Mouse (Mus musculus) midbrain, postnatal 0 days (tissue): ENCODE measurements around the gene Pcbp4. TPM values are rescaled to one million over a fixed set of nuclear protein-coding genes. Genes with fewer than 3 reads are reported as not detected.

Source experiments
- ATAC-seq: fragments of 200-750 bp; cut with Nextera tagmentation; 2 replicates; pipeline ENCODE4 v1.8.0; 2017; ENCODE audit warnings: moderate number of reproducible peaks, mild to moderate bottlenecking, moderate TSS enrichment, moderate library complexity; ENCODE audit not compliant: low FRiP score
- DNase-seq: peaks from one replicate; pipeline ENCODE4 v3.0.0-alpha.2; 2015; ENCODE audit warnings: low spot score
- H3K27ac ChIP-seq: fragments of 300-500 bp; sonication (generic); 2 replicates; pipeline ENCODE4 v1.5.1; 2014; ENCODE audit warnings: low read depth, mild to moderate bottlenecking, low read length, mixed read lengths
- H3K27me3 ChIP-seq: fragments of 300-500 bp; sonication (generic); 2 replicates; pipeline ENCODE4 v1.6.1; 2014; ENCODE audit warnings: low read length, control low read depth, mixed read lengths; ENCODE audit not compliant: insufficient read depth
- H3K36me3 ChIP-seq: fragments of 300-500 bp; sonication (generic); 2 replicates; pipeline ENCODE4 v1.6.1; 2014; ENCODE audit warnings: low read length, control low read depth, mixed read lengths; ENCODE audit not compliant: insufficient read depth
- H3K4me1 ChIP-seq: fragments of 300-500 bp; sonication (generic); 2 replicates; pipeline ENCODE4 v1.6.1; 2014; ENCODE audit warnings: mild to moderate bottlenecking, control low read depth, antibody characterized with exemption, low read length, mixed read lengths; ENCODE audit not compliant: insufficient read depth
- H3K4me2 ChIP-seq: fragments of 300-500 bp; sonication (generic); 2 replicates; pipeline ENCODE4 v1.6.1; 2014; ENCODE audit warnings: low read depth, mild to moderate bottlenecking, low read length, mixed read lengths; ENCODE audit not compliant: poor library complexity, severe bottlenecking
- H3K4me3 ChIP-seq: fragments of 300-500 bp; sonication (generic); 2 replicates; pipeline ENCODE4 v1.5.1; 2014; ENCODE audit warnings: low read depth, mild to moderate bottlenecking, low read length, moderate library complexity
- H3K9ac ChIP-seq: fragments of 300-500 bp; sonication (generic); replicated peaks from 2 replicates; pipeline ENCODE4 v1.6.1; 2014; ENCODE audit warnings: mild to moderate bottlenecking, low read length, moderate library complexity, mixed read lengths; ENCODE audit not compliant: poor library complexity, severe bottlenecking
- H3K9me3 ChIP-seq: fragments of 300-500 bp; sonication (generic); 2 replicates; pipeline ENCODE4 v1.6.1; 2016; ENCODE audit warnings: low read length, control low read depth
- CTCF ChIP-seq: IDR thresholded peaks from 2 replicates; pipeline ENCODE4 v1.5.1; 2016; ENCODE audit warnings: antibody characterized with exemption, mild to moderate bottlenecking
- WGBS: fragments of 180-500 bp; shearing (Covaris S2); extraction: QIAGEN DNeasy Blood & Tissue Kit; methylation state at CpG from one replicate; pipeline ENCODE4 v1.1.7; 2014; 5-methylcytosine and 5-hydroxymethylcytosine counted together
- polyA plus RNA-seq: library from polyadenylated mRNA; unstranded; fragments of >200 nt; fragmentation: Nextera tagmentation; extraction: Ambion mirVana; gene quantifications from 2 replicates; pipeline ENCODE4 v1.2.1, GENCODE M21; 2015
- total RNA-seq: library from RNA; depleted of rRNA; stranded (reverse); fragments of >200 nt; gene quantifications from 2 replicates; pipeline ENCODE4 v1.2.3, GENCODE M21; 2014

Pcbp4 gene
- total and polyA plus RNA-seq, 2 experiments from 2014 or later: 242 to 543 TPM

DNA sequence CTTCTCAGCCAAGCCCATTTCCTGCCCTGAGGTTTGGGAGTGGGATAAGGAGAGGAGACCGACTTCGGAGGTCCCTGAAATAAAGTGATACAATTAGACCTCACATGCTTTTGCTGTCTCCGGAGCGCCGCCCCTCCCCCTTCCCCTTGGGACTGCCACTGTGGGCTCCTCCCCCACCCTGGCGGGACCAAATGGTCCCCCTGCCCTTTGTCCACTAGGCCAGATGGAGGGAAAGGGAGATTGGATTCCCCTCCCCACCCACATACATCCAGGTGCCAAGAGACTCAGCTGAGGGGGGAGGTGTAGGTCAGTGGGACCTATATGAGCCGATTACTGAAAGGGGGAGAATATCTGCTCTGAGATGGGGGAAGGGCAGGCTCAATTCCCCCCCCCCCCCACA, 270 bp upstream of the Pcbp4 start:
- peaks cover 5% of the 10 kb centered on the region; the same call in 1 of the 2 replicates for H3K36me3 ChIP-seq
- H3K4me2 ChIP-seq: peak overlapping the region; percentile 85
- H3K4me1 ChIP-seq: peaks cover 41% of the 10 kb centered on the region
- WGBS: 5% methylated on average over 6 of the region's 7 CpGs
- TF ChIP-seq CTCF: no peak
- H3K27me3 ChIP-seq: no peaks in the 10 kb centered on the region
- peak; percentile 6 for ATAC-seq
- H3K27ac ChIP-seq: peak overlapping the region; percentile 89
- peak; percentile 60 for DNase-seq
- H3K9me3 ChIP-seq: no peaks in the 10 kb centered on the region
- peak overlapping the region; percentile 96 for H3K9ac ChIP-seq
- peak overlapping the region; percentile 65 for H3K4me3 ChIP-seq

DNA sequence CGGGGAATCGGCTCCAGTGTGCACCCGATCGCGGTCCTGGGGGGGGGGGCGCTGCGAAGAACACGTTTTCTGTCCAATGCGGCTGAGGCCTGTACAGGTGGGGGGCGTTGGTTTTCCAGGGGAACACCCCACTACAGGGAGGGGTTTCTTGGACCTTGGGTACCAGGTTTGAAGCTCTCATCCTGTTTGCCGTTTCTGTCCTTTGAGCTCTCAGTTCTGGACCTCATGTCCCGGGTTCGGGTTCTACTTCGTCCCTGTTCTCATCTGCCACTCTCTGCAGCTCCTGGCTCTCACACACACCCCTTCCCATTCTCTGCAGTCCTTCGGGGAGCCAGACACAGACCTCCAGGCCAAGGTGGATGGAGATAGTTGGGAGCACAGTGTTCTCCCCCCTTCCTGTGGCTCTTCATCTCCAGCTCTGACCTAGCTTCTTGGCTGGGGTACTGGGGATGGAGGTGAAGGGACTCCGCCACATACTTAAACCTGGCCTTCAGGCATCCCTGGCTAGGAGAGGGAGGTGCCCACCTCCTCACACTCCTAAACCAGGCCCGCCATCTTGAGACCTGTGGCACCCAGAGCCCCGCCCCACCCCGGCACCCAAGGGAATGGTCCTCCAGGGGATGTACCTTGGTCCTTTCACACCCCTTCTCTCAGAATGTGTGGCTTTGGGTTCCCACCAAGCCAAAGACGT, 1.1 kb downstream of the Pcbp4 start:
- H3K4me3 ChIP-seq: peak overlapping the region; percentile 65
- H3K4me1 ChIP-seq: peaks cover 37% of the 10 kb centered on the region
- 0% methylated on average over 15 of the region's 20 CpGs for WGBS
- no peaks in the 10 kb centered on the region for H3K9me3 ChIP-seq
- H3K4me2 ChIP-seq: peak overlapping the region; percentile 85
- TF ChIP-seq CTCF: no peak
- peak; percentile 50 for DNase-seq
- H3K27me3 ChIP-seq: no peaks in the 10 kb centered on the region
- H3K27ac ChIP-seq: peak overlapping the region; percentile 89
- H3K9ac ChIP-seq: peak overlapping the region; percentile 96
- ATAC-seq: peak; percentile 13; the same call in 1 of the 2 replicates
- H3K36me3 ChIP-seq: peaks cover 5% of the 10 kb centered on the region; the same call in 1 of the 2 replicates

DNA sequence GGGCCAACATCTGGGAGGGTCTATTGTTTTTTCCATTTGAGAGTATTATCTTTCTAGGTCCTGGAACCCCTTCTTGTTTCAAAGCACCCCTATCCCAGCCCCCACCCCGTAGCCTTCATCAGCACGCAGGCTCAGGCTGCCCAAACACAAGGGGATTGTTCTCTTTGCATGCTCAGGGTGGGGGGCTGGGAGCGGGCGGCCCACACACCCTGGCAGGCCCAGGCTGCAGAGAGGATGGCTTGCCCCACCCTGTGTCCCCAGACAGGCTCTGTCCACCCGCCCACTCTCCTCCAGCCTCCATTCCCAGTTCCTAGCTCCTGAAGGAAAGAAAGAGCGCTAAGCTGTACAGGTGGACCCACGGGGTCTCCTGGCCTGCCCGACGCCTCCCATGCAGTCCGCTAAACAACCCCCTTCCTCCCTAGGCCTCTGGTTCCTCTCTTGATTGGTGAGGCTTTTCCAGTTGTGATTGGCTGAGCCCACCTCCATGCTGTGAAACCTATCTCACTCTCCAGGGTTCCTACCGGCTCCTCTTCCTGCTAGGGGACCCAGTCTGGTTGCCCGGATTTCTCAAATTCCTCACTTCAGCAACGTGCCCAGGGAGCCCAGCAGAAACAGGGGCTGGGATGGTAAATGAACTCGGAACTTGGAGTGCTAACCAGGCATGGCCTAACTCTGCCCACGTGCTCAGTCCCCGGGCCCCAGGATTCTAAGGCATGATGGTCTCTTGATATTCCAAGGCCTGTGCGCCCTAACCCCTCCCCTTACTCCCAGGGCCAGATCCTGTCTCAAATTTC, 2.0 kb downstream of the Pcbp4 start:
- peak overlapping the region; percentile 96 for H3K9ac ChIP-seq
- H3K4me1 ChIP-seq: peaks cover 37% of the 10 kb centered on the region
- no peaks in the 10 kb centered on the region for H3K27me3 ChIP-seq
- H3K4me2 ChIP-seq: peak overlapping the region; percentile 85
- H3K9me3 ChIP-seq: no peaks in the 10 kb centered on the region
- ATAC-seq (peak; percentile 33; the same call in 1 of the 2 replicates), DNase-seq (peak; percentile 72)
- H3K36me3 ChIP-seq: peaks cover 8% of the 10 kb centered on the region; the same call in 1 of the 2 replicates
- no peak for TF ChIP-seq CTCF
- WGBS: 6% methylated on average over 17 of the region's 17 CpGs
- H3K27ac ChIP-seq: peak overlapping the region; percentile 89
- H3K4me3 ChIP-seq: peak overlapping the region; percentile 65

DNA sequence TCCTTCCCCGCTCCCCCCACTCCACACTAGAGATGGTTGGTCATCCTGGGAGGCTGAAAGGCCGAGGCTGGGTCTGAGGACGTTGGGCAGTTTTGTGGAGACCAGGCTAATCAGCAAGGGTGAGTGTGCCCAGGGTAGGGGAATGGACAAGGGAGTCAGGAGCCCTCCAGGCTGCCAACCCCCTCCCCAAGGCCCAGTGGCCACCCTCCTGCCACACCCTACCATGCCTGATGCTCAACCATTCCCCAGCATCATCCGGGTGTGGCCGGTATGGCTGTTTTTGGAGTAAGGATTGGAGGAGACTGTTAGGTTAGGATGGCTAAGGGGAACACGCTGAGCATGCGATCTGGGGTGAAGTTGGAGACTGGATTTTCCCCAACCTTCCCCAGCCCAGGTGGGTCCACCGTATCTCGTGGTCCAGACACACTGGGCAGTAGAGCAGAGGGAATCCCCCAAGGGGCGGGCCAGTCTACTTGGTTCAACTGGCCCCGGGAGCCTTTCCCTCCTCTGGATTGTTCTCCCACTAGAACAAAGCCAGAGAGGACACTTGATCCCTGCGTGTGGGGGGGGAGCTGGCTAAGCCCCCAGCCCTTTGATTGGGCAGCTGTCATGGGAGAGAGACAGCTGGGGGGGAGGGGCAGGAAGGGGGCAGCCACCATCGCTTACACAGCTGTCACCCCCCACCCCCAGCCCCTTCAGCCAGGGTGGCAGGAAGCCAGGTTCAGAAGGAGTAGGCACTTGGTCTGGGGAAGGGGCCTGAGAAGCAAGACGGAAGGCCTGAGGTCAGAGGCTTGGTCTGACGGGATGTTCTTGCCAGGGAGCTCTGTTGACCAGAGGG, 3.5 kb downstream of the Pcbp4 start:
- Histone ChIP-seq H3K27me3 (no peaks in the 10 kb centered on the region), H3K4me3 (0 out of 2 replicates have a peak overlapping the region, but pooled peaks have one; percentile 2), H3K4me2 (peak overlapping the region; percentile 85), H3K9me3 (no peaks in the 10 kb centered on the region), H3K4me1 (peaks cover 37% of the 10 kb centered on the region), H3K9ac (peak overlapping the region; percentile 96), H3K27ac (peak overlapping the region; percentile 38; the same call in 1 of the 2 replicates), H3K36me3 (peaks cover 16% of the 10 kb centered on the region)
- TF ChIP-seq CTCF: no peak
- DNase-seq: peak; percentile 65
- no peak for ATAC-seq
- WGBS: 27% methylated on average over 15 of the region's 15 CpGs

DNA sequence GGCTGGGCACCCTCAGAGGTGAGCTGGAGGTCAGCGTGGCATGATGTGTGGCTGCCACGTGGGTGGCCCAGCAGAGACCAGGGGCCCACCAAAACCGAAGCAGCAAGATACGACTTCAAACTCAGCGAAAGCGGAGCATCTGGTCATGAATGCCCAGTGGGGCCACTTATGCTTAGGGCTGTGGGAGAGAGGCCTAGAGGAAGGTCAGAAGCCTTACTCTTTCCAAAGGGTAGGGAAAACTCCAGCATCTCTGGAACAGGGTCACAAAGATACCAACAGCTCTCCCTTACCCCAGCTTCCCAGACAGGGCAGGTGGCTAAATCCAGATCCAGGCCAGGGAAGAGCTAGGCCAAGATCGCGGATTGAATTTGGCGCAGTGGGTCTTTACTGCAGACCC, 4.1 kb downstream of the Pcbp4 start:
- Histone ChIP-seq H3K36me3 (peaks cover 22% of the 10 kb centered on the region), H3K4me3 (no peak overlapping the region), H3K27ac (peak overlapping the region; percentile 38; the same call in 1 of the 2 replicates), H3K9me3 (no peaks in the 10 kb centered on the region), H3K4me2 (peak overlapping the region; percentile 85), H3K4me1 (peaks cover 37% of the 10 kb centered on the region), H3K27me3 (no peaks in the 10 kb centered on the region), H3K9ac (peak overlapping the region; percentile 96; the same call in 1 of the 2 replicates)
- TF ChIP-seq CTCF: no peak
- DNase-seq: no peak
- WGBS: 28% methylated on average over 9 of the region's 9 CpGs
- no peak for ATAC-seq
